Mouse (Mus musculus) embryonic fibroblast, embryonic 13.5 days (primary cell): Measurements from ENCODE around the gene Hjurp.

Source experiments
- CTCF ChIP-seq: IDR thresholded peaks from 2 replicates; pipeline ENCODE4 v1.5.1; 2011; ENCODE audit warnings: mild to moderate bottlenecking, control low read depth, low read length, moderate library complexity, borderline replicate concordance; ENCODE audit not compliant: insufficient read depth
- POLR2A ChIP-seq: IDR thresholded peaks from 2 replicates; pipeline ENCODE4 v1.6.1; 2011; ENCODE audit warnings: low read depth, mild to moderate bottlenecking, control low read depth, low read length, moderate library complexity

- no peak for TF ChIP-seq CTCF
- TF ChIP-seq POLR2A, result no peak
Observed at GRCm38 (mm10) chr1:88230981-88231802, 46.2 kb downstream of the Hjurp start.
